Mouse (Mus musculus) CD4-positive helper T cell, adult 2 months (primary cell): ENCODE data around the gene Map7d3.

Source experiments
- DNase-seq: peaks from one replicate; pipeline ENCODE4 v3.0.0-alpha.2; 2012; ENCODE audit warnings: low read depth, missing footprints, low spot score

Gene Map7d3

GRCm38 (mm10) chrX:56821765-56822603 is at the start of gene Map7d3:
Gene Map7d3, minus strand, starts transcription at chrX:56822326.
- DNase-seq = no peak

GRCm38 (mm10) chrX:56869863-56870262 is 47.7 kb upstream of the Map7d3 start, which contains the start of gene Adgrg4:
Gene Adgrg4, plus strand, starts transcription at chrX:56870163.
- DNase-seq = no peak

- DNase-seq = no peak
Measured at GRCm38 (mm10) chrX:56841255-56841654, 19.1 kb upstream of the Map7d3 start.

GRCm38 (mm10) chrX:56839369-56839768 is 17.2 kb upstream of the Map7d3 start:
- DNase-seq = peak; percentile 5

GRCm38 (mm10) chrX:56835842-56836241 is 13.7 kb upstream of the Map7d3 start:
- DNase-seq = no peak

GRCm38 (mm10) chrX:56827492-56827891 is 5.4 kb upstream of the Map7d3 start:
- DNase-seq = no peak

GRCm38 (mm10) chrX:56791268-56791667 is 30.9 kb downstream of the Map7d3 start:
- DNase-seq = peak; percentile 6

GRCm38 (mm10) chrX:56790591-56790990 is 31.5 kb downstream of the Map7d3 start:
- DNase-seq = no peak

- no peak for DNase-seq
Measured at GRCm38 (mm10) chrX:56787486-56787885, 34.6 kb downstream of the Map7d3 start.

GRCm38 (mm10) chrX:56786281-56787061 is 35.7 kb downstream of the Map7d3 start:
- no peak for DNase-seq

- DNase-seq = no peak
Measured at GRCm38 (mm10) chrX:56773329-56773728, 48.8 kb downstream of the Map7d3 start.

GRCm38 (mm10) chrX:56771751-56772150 is 50.4 kb downstream of the Map7d3 start:
- no peak for DNase-seq

- no peak for DNase-seq
Measured at GRCm38 (mm10) chrX:56769838-56770237, 52.3 kb downstream of the Map7d3 start.

GRCm38 (mm10) chrX:56760257-56760760 is 61.8 kb downstream of the Map7d3 start:
- DNase-seq = no peak

- no peak for DNase-seq
Measured at GRCm38 (mm10) chrX:56756352-56756751, 65.8 kb downstream of the Map7d3 start.

- no peak for DNase-seq
Measured at GRCm38 (mm10) chrX:56755646-56756045, 66.5 kb downstream of the Map7d3 start.

- DNase-seq = no peak
Measured at GRCm38 (mm10) chrX:56753317-56754289, 68.5 kb downstream of the Map7d3 start.

GRCm38 (mm10) chrX:56752144-56752543 is 70.0 kb downstream of the Map7d3 start:
- DNase-seq = no peak

- no peak for DNase-seq
Measured at GRCm38 (mm10) chrX:56751536-56751935, 70.6 kb downstream of the Map7d3 start.
